Comparison of ENCODE assay signal across 1 mouse cellular context in the genomic region with DNA sequence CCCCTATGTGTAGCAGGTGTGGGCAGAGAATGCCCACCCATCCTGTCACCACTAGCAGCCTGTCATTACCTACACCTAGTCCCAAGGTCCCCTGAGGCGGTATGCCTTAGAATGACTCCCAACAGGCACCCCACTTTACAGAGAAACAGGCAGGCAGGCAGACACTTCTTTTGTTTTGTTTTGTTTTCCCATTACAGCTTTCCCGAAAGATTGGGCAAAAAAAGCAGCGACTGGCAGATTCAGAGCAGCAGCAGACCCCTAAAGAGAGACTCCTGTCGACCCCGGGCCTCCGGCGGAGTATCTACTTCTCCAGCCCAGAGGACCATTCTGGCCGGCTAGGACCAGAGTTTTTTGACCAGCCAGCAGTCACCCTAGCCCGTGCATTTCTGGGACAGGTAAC.
TF ChIP-seq lines count a peak whose summit lies in the region.

No protein-coding gene starts in this region.

TF ChIP-seq in CH12.LX, 34 proteins besides CTCF, POLR2A, EP300 and RAD21:
- no peak for TF ChIP-seq ZKSCAN1 (IDR thresholded peaks at IDR 0.05; ENCODE audit: borderline replicate concordance, low read depth, low read length)
- TF ChIP-seq MYC (IDR thresholded peaks at IDR 0.05; ENCODE audit: low read depth, low read length), result no peak
- no peak for TF ChIP-seq ZMIZ1 (IDR thresholded peaks at IDR 0.05; ENCODE audit: low read depth, low read length)
- TF ChIP-seq E2F4 (IDR thresholded peaks at IDR 0.05; ENCODE audit: insufficient replicate concordance, low read depth, low read length), result no peak
- no peak for TF ChIP-seq MEF2A (IDR thresholded peaks at IDR 0.05; ENCODE audit: borderline replicate concordance, low read depth, low read length)
- no peak for TF ChIP-seq SMC3 (IDR thresholded peaks at IDR 0.05; ENCODE audit: low read depth, low read length)
- TF ChIP-seq KAT2A (IDR thresholded peaks at IDR 0.05; ENCODE audit: insufficient replicate concordance, low read length), result no peak
- TF ChIP-seq MAZ (IDR thresholded peaks at IDR 0.05; ENCODE audit: low read depth, low read length), result no peak
- TF ChIP-seq TCF12 (IDR thresholded peaks at IDR 0.05; ENCODE audit: low read depth, low read length), result no peak
- TF ChIP-seq ELF1 (IDR thresholded peaks at IDR 0.05; ENCODE audit: low read depth, low read length), result no peak
- TF ChIP-seq USF2 (conservative IDR thresholded peaks at IDR 0.05; ENCODE audit: low read depth, low read length), result no peak
- no peak for TF ChIP-seq ETS1 (conservative IDR thresholded peaks at IDR 0.05; ENCODE audit: low read depth, low read length)
- no peak for TF ChIP-seq JUND (conservative IDR thresholded peaks at IDR 0.05; ENCODE audit: low read depth, low read length)
- no peak for TF ChIP-seq TBP (conservative IDR thresholded peaks at IDR 0.05; ENCODE audit: low read depth, low read length)
- no peak for TF ChIP-seq HCFC1 (IDR thresholded peaks at IDR 0.05; ENCODE audit: low read depth, low read length)
- no peak for TF ChIP-seq JUN (IDR thresholded peaks at IDR 0.05; ENCODE audit: insufficient read depth, low read depth, low read length)
